Comparison of ENCODE assay signal across 13 mouse cellular contexts in the genomic region with DNA sequence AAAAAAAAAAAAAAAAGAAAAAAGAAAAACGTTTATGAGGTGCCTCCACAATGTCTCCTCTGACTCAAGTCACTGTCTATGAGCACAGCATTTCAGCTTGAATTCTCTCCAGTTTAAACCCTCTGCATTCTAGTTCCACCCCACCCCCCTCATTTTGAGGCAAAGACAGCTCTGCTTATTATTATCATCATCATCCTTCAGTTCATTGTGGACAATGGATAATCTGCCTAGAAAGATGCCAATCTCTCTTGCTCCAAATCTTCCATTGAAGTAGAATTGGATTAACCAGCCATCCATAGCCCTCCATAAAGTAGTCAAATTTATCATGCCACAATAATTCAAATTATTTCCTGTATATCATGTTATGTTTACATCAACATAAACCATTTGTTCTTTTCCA.
"Had no signal": no experiment of that assay in that cellular context is flagged by ENCODE, and none has a peak within 500 bp of the region (broad histone marks: within the 10 kb centered on the region; RNA-seq: fewer than 3 reads in every experiment).

No protein-coding gene starts in this region.

- H3K9ac ChIP-seq: liver, embryonic 13.5 days; midbrain, embryonic 15.5 days; neural tube, embryonic 12.5 days; neural tube, embryonic 15.5 days had no signal

- DNase-seq: kidney, postnatal 25 days; liver, embryonic 13.5 days; lung, adult 2 months; thymus, adult 18-20 months; thymus, postnatal 36 days had no signal

- H3K9me3 ChIP-seq: liver, embryonic 13.5 days; megakaryocyte, embryonic 14.5 days; midbrain, embryonic 10.5 days; midbrain, embryonic 15.5 days; neural tube, embryonic 12.5 days; neural tube, embryonic 15.5 days had no signal

- H3K36me3 ChIP-seq: liver, embryonic 13.5 days; midbrain, embryonic 10.5 days; midbrain, embryonic 15.5 days; neural tube, embryonic 12.5 days; neural tube, embryonic 15.5 days had no signal

- H3K27ac ChIP-seq: kidney, postnatal 0 days; liver, embryonic 13.5 days; midbrain, embryonic 10.5 days; midbrain, embryonic 15.5 days; neural tube, embryonic 12.5 days; neural tube, embryonic 15.5 days had no signal

- H3K4me1 ChIP-seq: liver, embryonic 13.5 days; megakaryocyte, embryonic 14.5 days; midbrain, embryonic 10.5 days; midbrain, embryonic 15.5 days; neural tube, embryonic 12.5 days; neural tube, embryonic 15.5 days had no signal

- H3K4me3 ChIP-seq: liver, embryonic 13.5 days; megakaryocyte, embryonic 14.5 days; midbrain, embryonic 10.5 days; midbrain, embryonic 15.5 days; neural tube, embryonic 12.5 days; neural tube, embryonic 15.5 days had no signal

- ATAC-seq: intestine, postnatal 0 days; lung, postnatal 0 days; midbrain, embryonic 15.5 days had no signal

- H3K4me2 ChIP-seq: liver, embryonic 13.5 days; midbrain, embryonic 15.5 days; neural tube, embryonic 12.5 days; neural tube, embryonic 15.5 days had no signal

- H3K27me3 ChIP-seq: liver, embryonic 13.5 days; megakaryocyte, embryonic 14.5 days; midbrain, embryonic 15.5 days; neural tube, embryonic 12.5 days had no signal
